Mouse (Mus musculus): ENCODE data around the gene Atg101.

- TF ChIP-seq ZNF384 (IDR thresholded peaks at IDR 0.05; ENCODE audit: low read depth, low read length) (no peak), HCFC1 (IDR thresholded peaks at IDR 0.05; ENCODE audit: borderline replicate concordance, insufficient read depth, low read length) (no peak), ZC3H11A (IDR thresholded peaks at IDR 0.05; ENCODE audit: borderline replicate concordance, low read depth, low read length) (no peak)
These were observed 17.7 kb upstream of the Atg101 start for GRCm38 (mm10) chr15:101266132-101266963.
